Mouse (Mus musculus): ENCODE results near the gene Kif14. TPM values are rescaled to one million over a fixed set of nuclear protein-coding genes. Genes with fewer than 3 reads are reported as not detected.
"Not testable (repeated sequence)": the region's sequence is repeated elsewhere in the genome, so short reads cannot be mapped to it uniquely, and the experiment has no call there.

Kif14 gene
- total RNA-seq, 2 experiments from 2014 or later = 0.28 to 0.42 TPM

GRCm38 (mm10) chr1:136469408-136469807 lies 3.3 kb downstream of the Kif14 start:
- DNase-seq = no peak
- intact Hi-C loops (cut with DNase I) = no loop called here

GRCm38 (mm10) chr1:136470471-136470870 lies 4.3 kb downstream of the Kif14 start:
- intact Hi-C loops (cut with DNase I) = no loop called here
- no peak for DNase-seq

GRCm38 (mm10) chr1:136491681-136492080 lies 25.5 kb downstream of the Kif14 start:
- no peak for DNase-seq
- intact Hi-C loops (cut with DNase I) = no loop called here

GRCm38 (mm10) chr1:136492232-136492631 lies 26.1 kb downstream of the Kif14 start:
- no peak for DNase-seq

GRCm38 (mm10) chr1:136499317-136499716 lies 33.2 kb downstream of the Kif14 start:
- no peak for DNase-seq
- intact Hi-C loops (cut with DNase I) = no loop called here

More at GRCm38 (mm10) chr1:136492232-136492631, 26.1 kb downstream of the Kif14 start:
- intact Hi-C loops (cut with DNase I) = no loop called here

GRCm38 (mm10) chr1:136502936-136503335 lies 36.8 kb downstream of the Kif14 start:
- no peak for DNase-seq
- intact Hi-C loops (cut with DNase I) = no loop called here

GRCm38 (mm10) chr1:136506255-136506654 lies 40.1 kb downstream of the Kif14 start:
- intact Hi-C loops (cut with DNase I); DNase-seq: not testable (repeated sequence)

- DNase-seq = no peak
- intact Hi-C loops (cut with DNase I) = no loop called here
These were observed 46.2 kb downstream of the Kif14 start for GRCm38 (mm10) chr1:136512317-136512716.

GRCm38 (mm10) chr1:136513181-136513580 lies 47.0 kb downstream of the Kif14 start:
- no peak for DNase-seq
- intact Hi-C loops (cut with DNase I) = no loop called here

GRCm38 (mm10) chr1:136518699-136519356 lies 52.7 kb downstream of the Kif14 start:
- intact Hi-C loops (cut with DNase I) = no loop called here
- no peak for DNase-seq

- intact Hi-C loops (cut with DNase I) = no loop called here
These were observed 55.3 kb downstream of the Kif14 start for GRCm38 (mm10) chr1:136521363-136521937.

GRCm38 (mm10) chr1:136524917-136525316 lies 58.8 kb downstream of the Kif14 start:
- DNase-seq = peak; percentile 26 to 45
- intact Hi-C loops (cut with DNase I) = no loop called here

More at GRCm38 (mm10) chr1:136521363-136521937, 55.3 kb downstream of the Kif14 start:
- peak in 1 of 2 experiments; percentile 15 for DNase-seq

- intact Hi-C loops (cut with DNase I) = no loop called here
- no peak for DNase-seq
These were observed 59.7 kb downstream of the Kif14 start for GRCm38 (mm10) chr1:136525818-136526217.

GRCm38 (mm10) chr1:136527163-136527562 lies 61.0 kb downstream of the Kif14 start:
- DNase-seq = no peak
- intact Hi-C loops (cut with DNase I) = no loop called here

GRCm38 (mm10) chr1:136532556-136532955 lies 66.4 kb downstream of the Kif14 start:
- DNase-seq = no peak
- intact Hi-C loops (cut with DNase I) = no loop called here

GRCm38 (mm10) chr1:136536947-136537346 lies 70.8 kb downstream of the Kif14 start:
- intact Hi-C loops (cut with DNase I) = no loop called here
- DNase-seq = no peak

- peak; percentile 41 to 58 for DNase-seq
- intact Hi-C loops (cut with DNase I) = no loop called here
These were observed 72.1 kb downstream of the Kif14 start for GRCm38 (mm10) chr1:136538247-136538646.

- peak in 1 of 2 experiments; percentile 10 for DNase-seq
- intact Hi-C loops (cut with DNase I) = loop anchor here (10.0 kb wide), 1 partner anchor 674 kb away; no protein-coding TSS in a partner anchor
These were observed 74.3 kb downstream of the Kif14 start for GRCm38 (mm10) chr1:136540407-136540895.

GRCm38 (mm10) chr1:136541618-136542376 lies 75.7 kb downstream of the Kif14 start:
- intact Hi-C loops (cut with DNase I) = loop anchor here (10.0 kb wide), 1 partner anchor 673 kb away; no protein-coding TSS in a partner anchor

GRCm38 (mm10) chr1:136543920-136544319 lies 77.8 kb downstream of the Kif14 start:
- intact Hi-C loops (cut with DNase I) = loop anchor here (10.0 kb wide), 1 partner anchor 671 kb away; no protein-coding TSS in a partner anchor
- DNase-seq = no peak

More at GRCm38 (mm10) chr1:136541618-136542376, 75.7 kb downstream of the Kif14 start:
- DNase-seq = no peak

GRCm38 (mm10) chr1:136547068-136547467 lies 80.9 kb downstream of the Kif14 start:
- intact Hi-C loops (cut with DNase I) = loop anchor here (10.0 kb wide), 1 partner anchor 668 kb away; no protein-coding TSS in a partner anchor
- DNase-seq = no peak
